Mouse (Mus musculus): ENCODE results near the gene Tmem229a. TPM values are rescaled to one million over a fixed set of nuclear protein-coding genes. Genes with fewer than 3 reads are reported as not detected.

The Tmem229a gene
- total RNA-seq (2021), result 10 to 100 TPM; 48.7 to 49.6 TPM

GRCm38 (mm10) chr6:24955946-24956585, at the start of gene Tmem229a:
Gene Tmem229a (minus strand): TSS chr6:24956297.
- DNase-seq, result peak; percentile 74 to 79

GRCm38 (mm10) chr6:24993754-24994153, 37.7 kb upstream of the Tmem229a start:
- no peak for DNase-seq

- no peak for DNase-seq
These were observed 33.7 kb upstream of the Tmem229a start for GRCm38 (mm10) chr6:24989836-24990235.

- no peak for DNase-seq
These were observed 20.1 kb upstream of the Tmem229a start for GRCm38 (mm10) chr6:24976176-24976575.

GRCm38 (mm10) chr6:24968471-24969223, 12.6 kb upstream of the Tmem229a start:
- no peak for DNase-seq

GRCm38 (mm10) chr6:24967726-24968125, 11.6 kb upstream of the Tmem229a start:
- DNase-seq, result no peak

GRCm38 (mm10) chr6:24966010-24966682, 10.0 kb upstream of the Tmem229a start:
- DNase-seq, result no peak

- no peak for DNase-seq
These were observed 7.7 kb upstream of the Tmem229a start for GRCm38 (mm10) chr6:24963754-24964153.

GRCm38 (mm10) chr6:24956586-24956973, 483 bp upstream of the Tmem229a start:
- no peak for DNase-seq

GRCm38 (mm10) chr6:24955131-24955945, 759 bp downstream of the Tmem229a start:
- DNase-seq, result peak; percentile 74

- DNase-seq, result no peak
These were observed 2.0 kb downstream of the Tmem229a start for GRCm38 (mm10) chr6:24954126-24954525.

- no peak for DNase-seq
These were observed 3.8 kb downstream of the Tmem229a start for GRCm38 (mm10) chr6:24952341-24952740.

GRCm38 (mm10) chr6:24950669-24951068, 5.4 kb downstream of the Tmem229a start:
- DNase-seq, result no peak

GRCm38 (mm10) chr6:24925076-24925785, 30.9 kb downstream of the Tmem229a start:
- DNase-seq, result no peak

GRCm38 (mm10) chr6:24913591-24913990, 42.5 kb downstream of the Tmem229a start:
- DNase-seq, result no peak

- DNase-seq, result no peak
These were observed 45.4 kb downstream of the Tmem229a start for GRCm38 (mm10) chr6:24910728-24911105.

- DNase-seq, result no peak
These were observed 45.9 kb downstream of the Tmem229a start for GRCm38 (mm10) chr6:24910016-24910727.

- no peak for DNase-seq
These were observed 48.3 kb downstream of the Tmem229a start for GRCm38 (mm10) chr6:24907824-24908223.

- no peak for DNase-seq
These were observed 51.0 kb downstream of the Tmem229a start for GRCm38 (mm10) chr6:24905101-24905500.
